Mouse (Mus musculus) heart, embryonic 10.5 days (tissue): ENCODE data around the gene Catsper1. TPM values are rescaled to one million over a fixed set of nuclear protein-coding genes. Genes with fewer than 3 reads are reported as not detected.
A peak's percentile ranks its signal among the peaks of the same experiment; 100 is the strongest.

ENCODE experiments used
- DNase-seq: peaks from one replicate; pipeline ENCODE4 v3.0.0-alpha.2; 2017; ENCODE audit warnings: low spot score
- H3K27ac ChIP-seq: fragments of 300-500 bp; sonication (generic); 2 replicates; pipeline ENCODE4 v1.5.1; 2016; ENCODE audit warnings: mild to moderate bottlenecking
- H3K27me3 ChIP-seq: fragments of 300-500 bp; sonication (generic); 2 replicates; pipeline ENCODE4 v1.6.1; 2016; ENCODE audit warnings: mild to moderate bottlenecking; ENCODE audit not compliant: poor library complexity, insufficient read depth, severe bottlenecking
- H3K36me3 ChIP-seq: fragments of 300-500 bp; sonication (generic); 2 replicates; pipeline ENCODE4 v1.6.1; 2016; ENCODE audit warnings: mild to moderate bottlenecking, moderate library complexity
- H3K4me1 ChIP-seq: fragments of 300-500 bp; sonication (generic); 2 replicates; pipeline ENCODE4 v1.6.1; 2016; ENCODE audit warnings: mild to moderate bottlenecking
- H3K4me3 ChIP-seq: fragments of 300-500 bp; sonication (generic); 2 replicates; pipeline ENCODE4 v1.5.1; 2016; ENCODE audit warnings: mild to moderate bottlenecking, moderate library complexity
- H3K9me3 ChIP-seq: fragments of 300-500 bp; sonication (generic); 2 replicates; pipeline ENCODE4 v1.6.1; 2016; ENCODE audit warnings: mild to moderate bottlenecking, moderate library complexity
- WGBS: fragments of 180-500 bp; shearing (Covaris S2); methylation state at CpG from one replicate; pipeline ENCODE4 v1.1.7; 2016; 5-methylcytosine and 5-hydroxymethylcytosine counted together
- polyA plus RNA-seq: library from polyadenylated mRNA; unstranded; fragments of >200 nt; fragmentation: Nextera tagmentation; extraction: Ambion mirVana; gene quantifications from 2 replicates; pipeline ENCODE4 v1.2.1, GENCODE M21; 2016

Catsper1 gene
- polyA plus RNA-seq, 1 experiment from 2014 or later = not detected

GRCm38 (mm10) chr19:5389647-5390046 lies 54.1 kb downstream of the Catsper1 start:
- 31% methylated on average over 12 of the region's 12 CpGs for WGBS
- peak; percentile 85 for DNase-seq

GRCm38 (mm10) chr19:5390416-5390815 lies 54.9 kb downstream of the Catsper1 start:
- H3K4me1 ChIP-seq = peaks cover 50% of the 10 kb centered on the region
- no peak for DNase-seq
- WGBS = 66% methylated on average over 8 of the region's 8 CpGs

More at GRCm38 (mm10) chr19:5389647-5390046, 54.1 kb downstream of the Catsper1 start:
- peak overlapping the region; percentile 99 for H3K4me3 ChIP-seq
- no peaks in the 10 kb centered on the region for H3K27me3 ChIP-seq
- H3K4me1 ChIP-seq = peaks cover 45% of the 10 kb centered on the region
- H3K27ac ChIP-seq = peak overlapping the region; percentile 92
- no peaks in the 10 kb centered on the region for H3K9me3 ChIP-seq
- H3K36me3 ChIP-seq = peaks cover 13% of the 10 kb centered on the region

GRCm38 (mm10) chr19:5392892-5393291 lies 57.4 kb downstream of the Catsper1 start:
- no peak overlapping the region for H3K27ac ChIP-seq
- H3K36me3 ChIP-seq = no peaks in the 10 kb centered on the region
- DNase-seq = no peak
- no peaks in the 10 kb centered on the region for H3K9me3 ChIP-seq
- H3K27me3 ChIP-seq = no peaks in the 10 kb centered on the region
- H3K4me3 ChIP-seq = no peak overlapping the region
- 59% methylated on average over 4 of the region's 4 CpGs for WGBS
- peaks cover 34% of the 10 kb centered on the region for H3K4me1 ChIP-seq

More at GRCm38 (mm10) chr19:5390416-5390815, 54.9 kb downstream of the Catsper1 start:
- H3K36me3 ChIP-seq = peaks cover 6% of the 10 kb centered on the region; the same call in 1 of the 2 replicates
- H3K27ac ChIP-seq = peak overlapping the region; percentile 92
- H3K9me3 ChIP-seq = no peaks in the 10 kb centered on the region
- peak overlapping the region; percentile 99 for H3K4me3 ChIP-seq
- H3K27me3 ChIP-seq = no peaks in the 10 kb centered on the region

Other genes with a start within 250 kb of the Catsper1 start
- 94.9 and 104 TPM in 2 replicates for gene Yif1a, start 247.2 kb upstream of the Catsper1 start, polyA plus RNA-seq
- gene Cnih2, start 237.2 kb upstream of the Catsper1 start, polyA plus RNA-seq = 4.6 and 12.7 TPM in 2 replicates
- 261 and 263 TPM in 2 replicates for gene Rab1b, start 228.7 kb upstream of the Catsper1 start, polyA plus RNA-seq
- gene Klc2, start 217.2 kb upstream of the Catsper1 start, polyA plus RNA-seq = 23.7 and 27.0 TPM in 2 replicates
- 23.1 and 23.4 TPM in 2 replicates for gene Pacs1, start 62.6 kb upstream of the Catsper1 start, polyA plus RNA-seq
- gene Sf3b2, start 40.3 kb upstream of the Catsper1 start, polyA plus RNA-seq = 261 and 313 TPM in 2 replicates
- gene Gal3st3, start 37.4 kb upstream of the Catsper1 start, polyA plus RNA-seq = 2.8 and 4.5 TPM in 2 replicates
- gene Cst6, start 13.8 kb downstream of the Catsper1 start, polyA plus RNA-seq = 0.23 TPM in 1 of 2 replicates, not detected in the other
- gene Eif1ad, start 31.0 kb downstream of the Catsper1 start, polyA plus RNA-seq = 58.0 and 72.6 TPM in 2 replicates
- gene Banf1, start 31.4 kb downstream of the Catsper1 start, polyA plus RNA-seq = 533 and 575 TPM in 2 replicates
- 52.7 and 88.8 TPM in 2 replicates for gene Sart1, start 53.0 kb downstream of the Catsper1 start, polyA plus RNA-seq
- gene Tsga10ip, start 66.8 kb downstream of the Catsper1 start, polyA plus RNA-seq = 1.2 and 1.8 TPM in 2 replicates
- 173 and 209 TPM in 2 replicates for gene Drap1, start 89.2 kb downstream of the Catsper1 start, polyA plus RNA-seq
- gene AI837181, start 89.4 kb downstream of the Catsper1 start, polyA plus RNA-seq = 39.3 and 49.1 TPM in 2 replicates
- 0.34 and 0.49 TPM in 2 replicates for gene Fosl1, start 111.8 kb downstream of the Catsper1 start, polyA plus RNA-seq
- 8.3 and 11.6 TPM in 2 replicates for gene Ccdc85b, start 122.2 kb downstream of the Catsper1 start, polyA plus RNA-seq
- gene Fibp, start 124.9 kb downstream of the Catsper1 start, polyA plus RNA-seq = 79.5 and 87.9 TPM in 2 replicates
- gene Ctsw, start 132.8 kb downstream of the Catsper1 start, polyA plus RNA-seq = 0.85 and 1.1 TPM in 2 replicates
- 62.7 and 92.3 TPM in 2 replicates for gene Efemp2, start 138.2 kb downstream of the Catsper1 start, polyA plus RNA-seq
- 41.7 and 44.7 TPM in 2 replicates for gene Mus81, start 152.7 kb downstream of the Catsper1 start, polyA plus RNA-seq
- gene Cfl1, start 154.7 kb downstream of the Catsper1 start, polyA plus RNA-seq = 2,322 and 2,829 TPM in 2 replicates
- 0.14 and 0.25 TPM in 2 replicates for gene 1700020D05Rik, start 168.0 kb downstream of the Catsper1 start, polyA plus RNA-seq
- gene Snx32, start 174.8 kb downstream of the Catsper1 start, polyA plus RNA-seq = 10.6 and 15.6 TPM in 2 replicates
- 0.35 TPM in 1 of 2 replicates, not detected in the other for gene Ovol1, start 224.9 kb downstream of the Catsper1 start, polyA plus RNA-seq
- gene Ap5b1, start 232.3 kb downstream of the Catsper1 start, polyA plus RNA-seq = 2.2 and 2.7 TPM in 2 replicates